Mouse (Mus musculus) forebrain, embryonic 16.5 days (tissue): Measurements from ENCODE around the gene Mapre3. TPM values are rescaled to one million over a fixed set of nuclear protein-coding genes. Genes with fewer than 3 reads are reported as not detected.

Experiments used
- ATAC-seq: fragments of 200-750 bp; cut with Nextera tagmentation; 2 replicates; pipeline ENCODE4 v1.8.0; 2017; ENCODE audit warnings: mild to moderate bottlenecking, moderate library complexity
- H3K27ac ChIP-seq: fragments of 300-500 bp; sonication (generic); 2 replicates; pipeline ENCODE4 v1.5.1; 2014; ENCODE audit warnings: low read length, control low read depth
- H3K27me3 ChIP-seq: fragments of 300-500 bp; sonication (generic); replicated peaks from 2 replicates; pipeline ENCODE4 v1.6.1; 2014; ENCODE audit warnings: low read length; ENCODE audit not compliant: control insufficient read depth, insufficient read depth
- H3K36me3 ChIP-seq: fragments of 300-500 bp; sonication (generic); 2 replicates; pipeline ENCODE4 v1.6.1; 2014; ENCODE audit not compliant: control insufficient read depth, insufficient read depth
- H3K4me1 ChIP-seq: fragments of 300-500 bp; sonication (generic); replicated peaks from 2 replicates; pipeline ENCODE4 v1.6.1; 2014; ENCODE audit warnings: low read length; ENCODE audit not compliant: control insufficient read depth, insufficient read depth
- H3K4me2 ChIP-seq: fragments of 300-500 bp; sonication (generic); 2 replicates; pipeline ENCODE4 v1.6.1; 2014; ENCODE audit warnings: mild to moderate bottlenecking, low read length, control low read depth
- H3K4me3 ChIP-seq: fragments of 300-500 bp; sonication (generic); replicated peaks from 2 replicates; pipeline ENCODE4 v1.5.1; 2014; ENCODE audit warnings: mild to moderate bottlenecking, low read length, control low read depth
- H3K9ac ChIP-seq: fragments of 300-500 bp; sonication (generic); replicated peaks from 2 replicates; pipeline ENCODE4 v1.6.1; 2014; ENCODE audit warnings: low read depth, low read length, control low read depth
- H3K9me3 ChIP-seq: fragments of 300-500 bp; sonication (generic); 2 replicates; pipeline ENCODE4 v1.6.1; 2016; ENCODE audit warnings: low read length; ENCODE audit not compliant: control insufficient read depth
- WGBS: fragments of 180-500 bp; shearing (Covaris S2); extraction: QIAGEN DNeasy Blood & Tissue Kit; methylation state at CpG from one replicate; pipeline ENCODE4 v1.1.7; 2014; 5-methylcytosine and 5-hydroxymethylcytosine counted together
- polyA plus RNA-seq: library from polyadenylated mRNA; unstranded; fragments of >200 nt; fragmentation: Nextera tagmentation; extraction: Ambion mirVana; gene quantifications from 2 replicates; pipeline ENCODE4 v1.2.1, GENCODE M21; 2015

Gene Mapre3
- polyA plus RNA-seq, 1 experiment from 2014 or later: 118 TPM

GRCm38 (mm10) chr5:30849891-30850555, 35.6 kb downstream of the Mapre3 start:
- H3K4me3 ChIP-seq: no peak overlapping the region
- no peaks in the 10 kb centered on the region for H3K4me1 ChIP-seq
- H3K4me2 ChIP-seq: no peak overlapping the region
- H3K27ac ChIP-seq: no peak overlapping the region
- H3K36me3 ChIP-seq: no peaks in the 10 kb centered on the region
- no peaks in the 10 kb centered on the region for H3K9me3 ChIP-seq
- WGBS: 68% methylated on average over 6 of the region's 6 CpGs
- no peaks in the 10 kb centered on the region for H3K27me3 ChIP-seq
- no peak overlapping the region for H3K9ac ChIP-seq
- ATAC-seq: no peak

GRCm38 (mm10) chr5:30850556-30850925, 36.1 kb downstream of the Mapre3 start:
- H3K4me3 ChIP-seq: no peak overlapping the region
- H3K9ac ChIP-seq: no peak overlapping the region
- ATAC-seq: no peak
- no peaks in the 10 kb centered on the region for H3K36me3 ChIP-seq
- no peaks in the 10 kb centered on the region for H3K9me3 ChIP-seq
- H3K4me2 ChIP-seq: no peak overlapping the region
- no peak overlapping the region for H3K27ac ChIP-seq
- H3K4me1 ChIP-seq: no peaks in the 10 kb centered on the region
- no peaks in the 10 kb centered on the region for H3K27me3 ChIP-seq
- WGBS: 67% methylated on average over 2 of the region's 2 CpGs

GRCm38 (mm10) chr5:30853522-30853921, 39.1 kb downstream of the Mapre3 start:
- WGBS: 81% methylated on average over 4 of the region's 4 CpGs
- no peak overlapping the region for H3K27ac ChIP-seq
- H3K4me3 ChIP-seq: no peak overlapping the region
- no peaks in the 10 kb centered on the region for H3K9me3 ChIP-seq
- H3K36me3 ChIP-seq: no peaks in the 10 kb centered on the region
- no peak for ATAC-seq
- no peak overlapping the region for H3K9ac ChIP-seq
- H3K27me3 ChIP-seq: no peaks in the 10 kb centered on the region
- no peaks in the 10 kb centered on the region for H3K4me1 ChIP-seq
- no peak overlapping the region for H3K4me2 ChIP-seq

GRCm38 (mm10) chr5:30855674-30856073, 41.2 kb downstream of the Mapre3 start:
- Histone ChIP-seq H3K27ac (no peak overlapping the region), H3K4me1 (no peaks in the 10 kb centered on the region), H3K36me3 (no peaks in the 10 kb centered on the region), H3K4me2 (no peak overlapping the region), H3K9ac (no peak overlapping the region), H3K27me3 (no peaks in the 10 kb centered on the region), H3K4me3 (no peak overlapping the region), H3K9me3 (no peaks in the 10 kb centered on the region)
- no peak for ATAC-seq
- WGBS: 65% methylated on average over 3 of the region's 3 CpGs

GRCm38 (mm10) chr5:30856124-30856523, 41.7 kb downstream of the Mapre3 start:
- Histone ChIP-seq H3K27ac (no peak overlapping the region), H3K4me2 (no peak overlapping the region), H3K4me3 (no peak overlapping the region), H3K9ac (no peak overlapping the region), H3K9me3 (no peaks in the 10 kb centered on the region), H3K36me3 (no peaks in the 10 kb centered on the region), H3K4me1 (no peaks in the 10 kb centered on the region), H3K27me3 (no peaks in the 10 kb centered on the region)
- no peak for ATAC-seq
- WGBS: 82% methylated on average over 2 of the region's 2 CpGs

GRCm38 (mm10) chr5:30863852-30864251, 49.4 kb downstream of the Mapre3 start:
- no peak for ATAC-seq

GRCm38 (mm10) chr5:30864322-30864721, 49.9 kb downstream of the Mapre3 start:
- Histone ChIP-seq H3K9me3 (no peaks in the 10 kb centered on the region), H3K27ac (no peak overlapping the region), H3K4me3 (no peak overlapping the region), H3K4me2 (no peak overlapping the region), H3K27me3 (no peaks in the 10 kb centered on the region), H3K36me3 (0 out of 2 replicates have a peak, but pooled peaks cover 4% of the 10 kb centered on the region), H3K9ac (no peak overlapping the region), H3K4me1 (peaks cover 4% of the 10 kb centered on the region; the same call in 1 of the 2 replicates)
- no peak for ATAC-seq
- WGBS: 53% methylated on average over 15 of the region's 15 CpGs

More at GRCm38 (mm10) chr5:30863852-30864251, 49.4 kb downstream of the Mapre3 start:
- H3K36me3 ChIP-seq: 0 out of 2 replicates have a peak, but pooled peaks cover 4% of the 10 kb centered on the region
- no peak overlapping the region for H3K4me3 ChIP-seq
- peaks cover under 1% of the 10 kb centered on the region; the same call in 1 of the 2 replicates for H3K4me1 ChIP-seq
- H3K27ac ChIP-seq: no peak overlapping the region
- H3K27me3 ChIP-seq: no peaks in the 10 kb centered on the region
- WGBS: 53% methylated on average over 4 of the region's 4 CpGs
- H3K9ac ChIP-seq: no peak overlapping the region
- H3K4me2 ChIP-seq: no peak overlapping the region
- no peaks in the 10 kb centered on the region for H3K9me3 ChIP-seq

- H3K36me3 ChIP-seq: peaks cover 4% of the 10 kb centered on the region; the same call in 1 of the 2 replicates
- no peak overlapping the region for H3K4me2 ChIP-seq
- H3K4me1 ChIP-seq: peaks cover 12% of the 10 kb centered on the region
- H3K9ac ChIP-seq: no peak overlapping the region
- no peaks in the 10 kb centered on the region for H3K27me3 ChIP-seq
- ATAC-seq: no peak
- H3K4me3 ChIP-seq: no peak overlapping the region
- no peaks in the 10 kb centered on the region for H3K9me3 ChIP-seq
- no peak overlapping the region for H3K27ac ChIP-seq
- 96% methylated on average over 3 of the region's 3 CpGs for WGBS
Measured at GRCm38 (mm10) chr5:30866871-30867270, 52.4 kb downstream of the Mapre3 start.

GRCm38 (mm10) chr5:30867712-30868111, 53.3 kb downstream of the Mapre3 start, which contains the start of gene Tmem214:
Gene Tmem214 (plus strand): TSS chr5:30868012.
- H3K4me3 ChIP-seq: no peak within 1 kb of the TSS
- 95% methylated on average over 3 of the region's 3 CpGs for WGBS
- no peaks in the 10 kb centered on the region for H3K27me3 ChIP-seq
- no peaks in the 10 kb centered on the region for H3K9me3 ChIP-seq
- H3K9ac ChIP-seq: no peak within 1 kb of the TSS
- no peak within 1 kb of the TSS for H3K4me2 ChIP-seq
- peaks cover 7% of the 10 kb centered on the region; the same call in 1 of the 2 replicates for H3K36me3 ChIP-seq
- H3K27ac ChIP-seq: no peak within 1 kb of the TSS
- peaks cover 12% of the 10 kb centered on the region for H3K4me1 ChIP-seq
- no peak for ATAC-seq
